Mouse (Mus musculus) heart, adult 2 months (tissue): Measurements from ENCODE around the gene Swsap1. TPM values are rescaled to one million over a fixed set of nuclear protein-coding genes. Genes with fewer than 3 reads are reported as not detected.

Source experiments
- DNase-seq, 2 experiments: peaks; one replicate each; pipeline ENCODE4 v3.0.0; 2021
- H3K27ac ChIP-seq: fragments of 200-600 bp; 2 replicates; pipeline ENCODE4 v1.8.1; 2022
- H3K27me3 ChIP-seq: fragments of 200-500 bp; 2 replicates; pipeline ENCODE4 v1.6.1; 2012; ENCODE audit warnings: mild to moderate bottlenecking, low read length, inconsistent platforms, mixed read lengths; ENCODE audit not compliant: control insufficient read depth, insufficient read depth
- H3K36me3 ChIP-seq: fragments of 200-500 bp; 2 replicates; pipeline ENCODE4 v1.6.1; 2012; ENCODE audit warnings: low read length, inconsistent platforms; ENCODE audit not compliant: control insufficient read depth, insufficient read depth
- H3K4me1 ChIP-seq: fragments of 200-500 bp; 2 replicates; pipeline ENCODE4 v1.6.1; 2011; ENCODE audit warnings: low read length; ENCODE audit not compliant: control insufficient read depth, insufficient read depth
- H3K4me3 ChIP-seq: fragments of 200-600 bp; 2 replicates; pipeline ENCODE4 v1.8.1; 2022
- H3K79me2 ChIP-seq: fragments of 200-500 bp; replicated peaks from 2 replicates; pipeline ENCODE4 v1.6.1; 2012; ENCODE audit warnings: mild to moderate bottlenecking, inconsistent platforms, low read length, moderate library complexity, mixed read lengths; ENCODE audit not compliant: control insufficient read depth, insufficient read depth
- H3K9ac ChIP-seq: fragments of 200-500 bp; 2 replicates; pipeline ENCODE4 v1.6.1; 2012; ENCODE audit warnings: low read depth, mild to moderate bottlenecking, control low read depth, inconsistent platforms, low read length, mixed read lengths
- CTCF ChIP-seq: fragments of 200-600 bp; IDR thresholded peaks from 2 replicates; pipeline ENCODE4 v1.8.1; 2022; ENCODE audit warnings: antibody characterized with exemption, mild to moderate bottlenecking, moderate library complexity
- EP300 ChIP-seq: fragments of 200-500 bp; IDR thresholded peaks from 2 replicates; pipeline ENCODE4 v1.6.1; 2011; ENCODE audit warnings: low read depth, low read length, control low read depth; ENCODE audit not compliant: insufficient read depth
- POLR2A ChIP-seq: fragments of 200-500 bp; IDR thresholded peaks from 2 replicates; pipeline ENCODE4 v1.6.1; 2011; ENCODE audit warnings: mild to moderate bottlenecking, low read depth, low read length, control low read depth; ENCODE audit not compliant: insufficient read depth
- WGBS: fragments of 180-500 bp; shearing (Covaris S2); methylation state at CpG from one replicate; pipeline ENCODE4 v1.1.7; 2018; 5-methylcytosine and 5-hydroxymethylcytosine counted together
- intact Hi-C: fragments of 180-260 bp; cut with DNase I; formaldehyde crosslinking; loops from one replicate; pipeline ENCODE4 v1.15.1; 2025
- polyA plus RNA-seq: library from polyadenylated mRNA; depleted of rRNA; stranded (reverse); fragments of >200 nt; gene quantifications from 2 replicates; pipeline ENCODE4 v1.2.3, GENCODE M21; 2012
- total RNA-seq, 2 experiments: library from RNA; stranded (reverse); gene quantifications; 2 replicates each; pipeline ENCODE4 v1.2.3; 2021

Gene Swsap1
- total and polyA plus RNA-seq, 3 experiments = 6.2 to 7.4 (median 6.5) TPM

DNA sequence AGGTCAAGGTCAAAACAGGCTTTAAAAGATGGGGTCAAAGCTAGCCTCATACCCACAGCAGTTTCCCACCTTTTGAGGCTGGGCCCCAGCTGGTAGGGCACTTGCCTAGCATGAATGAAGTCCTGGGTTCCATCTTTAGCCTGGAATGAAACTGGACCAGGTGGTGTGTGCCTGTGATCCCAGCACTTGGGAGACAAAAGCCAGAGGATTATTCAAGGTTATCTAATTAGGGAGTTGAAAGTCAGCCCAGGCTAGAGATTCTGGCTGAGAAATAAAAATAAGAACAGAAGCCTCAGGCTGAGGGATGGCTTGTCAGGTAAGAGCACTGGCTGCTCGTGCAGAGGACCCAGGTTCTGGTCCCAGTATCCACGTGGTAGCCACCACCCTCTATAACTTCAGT lies 23.5 kb upstream of the Swsap1 start:
- Histone ChIP-seq H3K4me3 (no peak overlapping the region), H3K27me3 (no peaks in the 10 kb centered on the region), H3K79me2 (no peaks in the 10 kb centered on the region), H3K27ac (no peak overlapping the region; the same call in 1 of the 2 replicates), H3K36me3 (no peaks in the 10 kb centered on the region), H3K9ac (no peak overlapping the region), H3K4me1 (peaks cover 2% of the 10 kb centered on the region)
- TF ChIP-seq CTCF (no peak), EP300 (no peak), POLR2A (no peak)
- DNase-seq = no peak
- intact Hi-C loops = no loop called here
- WGBS = 51% methylated on average over 2 of the region's 2 CpGs

DNA sequence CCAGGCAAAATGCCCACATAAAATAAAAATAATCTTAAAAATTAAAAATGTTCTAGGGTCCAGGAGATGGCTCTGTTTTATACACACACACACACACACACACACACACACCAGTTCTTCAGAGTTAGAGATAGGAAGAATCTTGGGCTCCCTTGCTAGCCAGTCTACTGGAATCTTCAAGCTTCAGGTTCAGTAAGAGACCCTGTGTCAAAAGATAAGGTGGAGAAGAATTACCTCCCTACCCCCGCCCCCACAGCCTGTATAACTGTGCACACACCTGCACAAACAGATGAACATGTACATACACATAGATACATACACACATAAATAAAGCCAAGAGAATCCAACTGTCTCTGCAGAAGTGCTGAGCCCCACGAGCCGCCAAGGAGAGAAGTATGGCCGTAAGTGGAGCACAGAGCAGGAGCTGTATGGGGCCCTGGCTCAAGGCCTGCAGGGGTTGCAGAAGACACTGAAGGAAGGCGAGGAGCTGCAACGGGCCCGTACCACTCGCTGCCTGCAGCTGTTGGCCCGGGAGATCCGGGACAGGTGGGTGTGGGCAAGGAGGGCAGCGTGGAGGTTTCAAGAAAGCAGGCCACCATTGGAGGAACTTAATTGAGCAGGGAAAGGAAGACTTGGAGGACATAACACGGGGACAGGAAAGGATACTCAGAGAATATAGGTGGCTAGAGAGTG lies 23.0 kb upstream of the Swsap1 start:
- Histone ChIP-seq H3K79me2 (no peaks in the 10 kb centered on the region), H3K4me3 (no peak overlapping the region), H3K36me3 (no peaks in the 10 kb centered on the region), H3K27me3 (no peaks in the 10 kb centered on the region), H3K9ac (no peak overlapping the region), H3K27ac (no peak overlapping the region), H3K4me1 (peaks cover 2% of the 10 kb centered on the region)
- intact Hi-C loops = no loop called here
- no peak for DNase-seq
- TF ChIP-seq POLR2A (no peak), CTCF (no peak), EP300 (no peak)
- WGBS = 67% methylated on average over 12 of the region's 12 CpGs

DNA sequence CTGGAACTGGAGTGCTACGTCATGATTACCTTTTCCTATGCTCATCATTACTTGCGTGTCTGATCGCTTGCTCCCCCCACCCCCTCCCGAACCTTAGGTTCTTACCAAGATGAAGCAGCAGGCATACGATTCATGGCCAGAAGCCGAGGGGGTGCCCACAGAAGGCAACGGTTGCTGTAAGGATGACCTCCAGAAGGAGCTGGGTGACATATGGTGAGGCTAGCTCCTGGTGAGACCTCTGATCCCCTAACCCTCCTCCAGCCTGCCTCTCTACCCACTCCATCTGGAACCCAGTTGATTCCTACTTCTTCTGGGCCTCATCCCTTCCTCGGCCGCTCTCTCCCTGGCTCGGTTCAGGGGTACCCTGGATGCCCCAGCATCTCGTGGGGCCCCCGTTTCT lies 21.5 kb upstream of the Swsap1 start:
- Histone ChIP-seq H3K4me1 (no peaks in the 10 kb centered on the region; the same call in 1 of the 2 replicates), H3K36me3 (no peaks in the 10 kb centered on the region), H3K27ac (no peak overlapping the region), H3K27me3 (no peaks in the 10 kb centered on the region), H3K79me2 (no peaks in the 10 kb centered on the region), H3K4me3 (no peak overlapping the region), H3K9ac (no peak overlapping the region)
- intact Hi-C loops = no loop called here
- 88% methylated on average over 12 of the region's 12 CpGs for WGBS
- no peak for DNase-seq
- TF ChIP-seq POLR2A (no peak), CTCF (no peak), EP300 (no peak)

DNA sequence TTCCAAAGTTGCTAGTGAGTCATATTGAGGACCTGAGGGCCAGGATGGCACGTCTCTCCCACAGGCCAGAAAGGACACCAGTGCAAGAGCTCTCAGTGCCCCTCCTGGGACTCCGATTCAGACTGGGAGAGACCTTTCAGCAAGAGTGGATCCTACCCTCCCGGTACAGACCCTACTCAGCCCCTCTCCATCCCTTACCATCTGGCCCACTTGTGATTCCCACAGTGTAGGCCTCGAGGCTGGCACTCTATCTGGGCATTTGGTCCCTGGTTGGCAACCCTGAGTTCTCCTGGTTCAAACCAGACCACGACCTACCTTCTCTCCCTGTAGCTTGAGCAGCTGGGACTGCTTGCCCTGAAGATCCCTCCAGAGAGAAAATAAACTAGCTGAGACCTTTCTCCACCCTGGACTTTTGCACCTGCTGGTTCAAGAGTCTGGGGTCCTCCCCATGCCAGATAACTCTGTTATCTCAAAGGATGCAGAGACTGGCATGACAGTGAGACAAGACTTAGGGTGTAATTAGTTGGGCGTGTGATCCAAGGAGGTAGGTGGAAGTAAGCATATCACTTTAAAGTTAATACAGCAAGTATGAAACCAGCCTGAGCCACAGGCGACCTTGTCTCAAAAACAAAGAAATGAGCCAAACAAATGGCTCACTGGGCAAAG lies 20.0 kb upstream of the Swsap1 start:
- 92% methylated on average over 7 of the region's 7 CpGs for WGBS
- Histone ChIP-seq H3K4me3 (no peak overlapping the region), H3K4me1 (no peaks in the 10 kb centered on the region; the same call in 1 of the 2 replicates), H3K79me2 (no peaks in the 10 kb centered on the region), H3K9ac (no peak overlapping the region), H3K27ac (no peak overlapping the region), H3K27me3 (no peaks in the 10 kb centered on the region), H3K36me3 (no peaks in the 10 kb centered on the region)
- intact Hi-C loops = no loop called here
- DNase-seq = no peak
- TF ChIP-seq CTCF = no peak
- TF ChIP-seq EP300 = no peak
- TF ChIP-seq POLR2A = no peak

DNA sequence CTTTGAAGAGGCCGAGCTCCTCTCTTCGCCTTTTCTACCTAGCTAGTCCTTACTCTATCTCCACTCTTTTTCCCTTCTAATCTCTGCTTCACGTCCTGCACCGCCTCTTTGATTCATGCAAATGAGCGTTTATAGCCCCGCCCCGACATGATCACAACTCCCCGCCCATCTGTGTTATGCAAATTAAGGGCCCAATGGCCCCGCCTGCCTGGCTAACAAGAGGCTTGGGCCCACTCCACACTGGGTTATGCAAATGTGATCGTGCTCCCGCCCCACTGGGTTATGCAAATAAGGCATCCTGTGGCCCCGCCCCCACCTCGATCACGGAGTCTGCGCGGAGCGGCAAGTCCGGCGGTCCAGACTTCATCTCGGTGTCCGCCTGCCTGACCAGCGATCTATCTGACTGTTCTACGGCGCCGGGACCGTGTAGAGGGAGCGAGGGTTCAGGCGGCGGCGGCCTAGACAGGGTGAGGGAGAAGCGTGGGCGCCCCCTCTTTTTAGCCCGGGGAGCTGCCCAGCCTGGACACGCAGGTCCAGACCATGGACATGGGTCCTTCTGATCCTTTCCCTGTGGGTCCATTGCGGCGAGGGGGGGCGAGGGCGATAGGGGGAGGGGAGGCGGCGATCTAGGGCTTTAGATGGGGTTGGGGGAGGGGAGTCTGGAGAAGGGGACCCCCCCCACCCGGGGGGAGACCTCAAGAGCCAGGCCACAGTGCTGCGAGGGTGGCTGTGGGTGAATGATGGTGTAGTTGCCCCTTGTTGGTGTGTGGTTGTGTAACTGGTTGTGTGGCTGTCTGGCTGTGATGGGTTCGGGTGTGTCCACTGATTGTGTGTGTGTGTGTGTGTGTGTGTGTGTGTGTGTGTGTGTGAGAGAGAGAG lies 18.6 kb upstream of the Swsap1 start, which contains the start of gene Plppr2:
Plppr2 (plus strand) TSS at position 342 of the 879 bp plus-strand sequence.
- H3K36me3 ChIP-seq = no peaks in the 10 kb centered on the region
- TF ChIP-seq CTCF (0 out of 2 replicates have a peak, but pooled peaks have one; percentile 5), EP300 (no peak)
- 3% methylated on average over 43 of the region's 43 CpGs for WGBS
- no peaks in the 10 kb centered on the region for H3K27me3 ChIP-seq
- no peaks in the 10 kb centered on the region for H3K4me1 ChIP-seq
- H3K79me2 ChIP-seq = no peaks in the 10 kb centered on the region
- H3K9ac ChIP-seq = peak within 1 kb of the TSS; percentile 70
- intact Hi-C loops = no loop called here
- H3K4me3 ChIP-seq = peak within 1 kb of the TSS; percentile 51
- no peak within 1 kb of the TSS; the same call in 1 of the 2 replicates for H3K27ac ChIP-seq
- peak; percentile 93 to 94 for DNase-seq
